Mouse (Mus musculus) liver, adult 2 months (tissue): ENCODE measurements around the gene Crisp4. TPM values are rescaled to one million over a fixed set of nuclear protein-coding genes. Genes with fewer than 3 reads are reported as not detected.

Experiments used
- DNase-seq: peaks from one replicate; pipeline ENCODE4 v3.0.0-alpha.2; 2011; ENCODE audit warnings: low read depth, low spot score; ENCODE audit errors: extremely low read depth
- H3K27ac ChIP-seq: fragments of 200-500 bp; replicated peaks from 2 replicates; pipeline ENCODE4 v1.5.1; 2012; ENCODE audit warnings: low read depth, mild to moderate bottlenecking, control low read depth, inconsistent platforms, low read length; ENCODE audit not compliant: insufficient read depth
- H3K27me3 ChIP-seq: fragments of 200-500 bp; 2 replicates; pipeline ENCODE4 v1.6.1; 2012; ENCODE audit warnings: mild to moderate bottlenecking, moderate library complexity, low read length, inconsistent platforms; ENCODE audit not compliant: control insufficient read depth, insufficient read depth
- H3K36me3 ChIP-seq: fragments of 200-500 bp; 2 replicates; pipeline ENCODE4 v1.6.1; 2012; ENCODE audit warnings: low read length, inconsistent platforms; ENCODE audit not compliant: control insufficient read depth, insufficient read depth
- H3K4me1 ChIP-seq: fragments of 200-500 bp; 2 replicates; pipeline ENCODE4 v1.6.1; 2011; ENCODE audit warnings: low read length; ENCODE audit not compliant: control insufficient read depth, insufficient read depth
- H3K4me3 ChIP-seq: fragments of 200-500 bp; 2 replicates; pipeline ENCODE4 v1.5.1; 2011; ENCODE audit warnings: low read depth, mild to moderate bottlenecking, control low read depth, low read length, moderate library complexity; ENCODE audit not compliant: insufficient read depth
- H3K79me2 ChIP-seq: fragments of 200-500 bp; 2 replicates; pipeline ENCODE4 v1.6.1; 2012; ENCODE audit warnings: inconsistent platforms, mild to moderate bottlenecking, low read length, moderate library complexity; ENCODE audit not compliant: control insufficient read depth, insufficient read depth
- H3K9ac ChIP-seq: fragments of 200-500 bp; 2 replicates; pipeline ENCODE4 v1.6.1; 2012; ENCODE audit warnings: low read depth, mild to moderate bottlenecking, control low read depth, inconsistent platforms, low read length
- CTCF ChIP-seq: fragments of 200-500 bp; IDR thresholded peaks from 2 replicates; pipeline ENCODE4 v1.5.1; 2011; ENCODE audit warnings: low read depth, low read length, control low read depth
- POLR2A ChIP-seq: fragments of 200-500 bp; IDR thresholded peaks from 2 replicates; pipeline ENCODE4 v1.6.1; 2011; ENCODE audit warnings: low read length, control low read depth; ENCODE audit not compliant: insufficient read depth; ENCODE audit errors: extremely low read depth
- WGBS: fragments of 180-500 bp; shearing (Covaris S2); methylation state at CpG from one replicate; pipeline ENCODE4 v1.1.7; 2018; 5-methylcytosine and 5-hydroxymethylcytosine counted together
- polyA plus RNA-seq: library from polyadenylated mRNA; depleted of rRNA; stranded (reverse); fragments of >200 nt; gene quantifications from 2 replicates; pipeline ENCODE4 v1.2.3, GENCODE M21; 2012; rRNA removed
- total RNA-seq: library from RNA; depleted of rRNA; stranded (reverse); fragments of >200 nt; gene quantifications from 2 replicates; pipeline ENCODE4 v1.2.3, GENCODE M21; 2014; rRNA removed

Gene Crisp4
- total and polyA plus RNA-seq, 2 experiments, result not detected

DNA sequence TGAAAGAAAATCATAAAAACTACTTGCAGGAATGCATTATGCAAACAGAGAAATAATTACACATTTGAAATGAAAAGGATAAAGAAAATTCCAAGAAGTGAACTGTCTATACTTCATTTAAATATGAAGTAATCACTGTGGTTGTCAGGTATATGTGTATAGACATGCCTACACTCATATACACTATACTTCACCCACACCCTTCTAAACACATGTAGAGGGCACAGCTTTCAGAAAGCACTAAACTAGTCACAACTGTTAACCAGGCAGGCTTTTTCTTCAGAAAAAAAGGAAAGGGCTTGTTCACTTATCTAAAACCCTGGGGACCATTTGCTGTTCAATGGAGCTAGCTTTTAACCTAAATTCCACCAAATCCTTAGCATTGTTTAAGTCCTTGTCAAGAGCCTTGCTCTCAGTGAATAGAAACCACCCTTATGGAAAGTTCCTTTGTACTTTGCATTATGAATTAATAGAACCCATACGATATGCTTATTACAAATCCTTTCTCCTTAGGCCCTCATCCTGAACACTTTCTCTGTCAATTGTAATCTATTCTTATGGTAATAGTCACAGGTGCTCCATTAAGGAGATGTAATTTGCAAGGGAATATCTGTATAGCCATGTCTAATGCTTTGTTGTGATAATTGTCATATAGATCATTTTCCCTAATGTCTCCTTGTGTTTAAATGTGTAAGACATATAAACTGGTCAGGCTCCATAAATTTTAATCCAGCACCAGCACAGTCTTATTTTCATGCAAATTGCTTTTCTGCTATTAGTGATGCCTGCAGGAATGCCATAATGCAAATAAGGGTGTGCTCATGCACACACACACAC is 40.5 kb downstream of the Crisp4 start:
- Histone ChIP-seq H3K27ac (no peak overlapping the region), H3K4me1 (no peaks in the 10 kb centered on the region), H3K4me3 (no peak overlapping the region), H3K36me3 (no peaks in the 10 kb centered on the region), H3K9ac (no peak overlapping the region), H3K79me2 (no peaks in the 10 kb centered on the region), H3K27me3 (no peaks in the 10 kb centered on the region)
- WGBS, result 80% methylated on average over 1 of the region's 1 CpGs
- TF ChIP-seq CTCF (no peak), POLR2A (no peak)
- no peak for DNase-seq

Other genes with a start within 250 kb of the Crisp4 start
- gene Defb18, start 91.5 kb upstream of the Crisp4 start, total RNA-seq, result not detected in 2 replicates
- gene Defb18, start 91.5 kb upstream of the Crisp4 start, polyA plus RNA-seq, result not detected in 2 replicates
- gene Defb41, start 119.2 kb upstream of the Crisp4 start, total RNA-seq, result not detected in 2 replicates
- not detected in 2 replicates for gene Defb41, start 119.2 kb upstream of the Crisp4 start, polyA plus RNA-seq